10 mouse cellular contexts compared by ENCODE assay signal in the genomic region with DNA sequence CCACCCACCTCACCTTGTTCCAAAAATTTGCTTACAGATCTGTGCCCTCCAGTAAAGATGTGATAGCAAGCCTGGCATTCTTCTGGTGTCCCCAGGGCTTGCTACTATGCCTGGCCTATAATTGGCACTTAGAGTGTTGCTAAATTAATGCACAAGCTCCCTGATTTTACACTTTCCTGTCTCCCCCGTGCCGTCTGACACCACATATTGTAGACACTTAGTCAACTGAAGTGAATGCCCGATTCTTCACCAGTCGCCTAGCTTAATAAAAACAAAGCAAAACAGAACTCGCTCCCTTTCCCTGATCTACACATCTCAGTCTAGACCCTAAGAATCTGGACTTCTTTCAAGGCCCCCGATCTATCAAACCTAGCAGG. TPM values are rescaled to one million over a fixed set of nuclear protein-coding genes. Genes with fewer than 3 reads are reported as not detected.
DNase-seq lines count a peak whose midpoint lies in the region; ATAC-seq and TF ChIP-seq lines count a peak whose summit lies in the region.
"Had no signal": no experiment of that assay in that cellular context is flagged by ENCODE, and none has a peak within 500 bp of the region (broad histone marks: within the 10 kb centered on the region; RNA-seq: fewer than 3 reads in every experiment).

No protein-coding gene starts in this region.

- TF ChIP-seq CTCF in layer of hippocampus, adult 2 months (conservative IDR thresholded peaks at IDR 0.05), result no peak

- peak overlapping the region; percentile 47; the same call in 1 of the 2 replicates for H3K9ac ChIP-seq in embryonic facial prominence, embryonic 15.5 days
- peak overlapping the region; percentile 64 for H3K9ac ChIP-seq in intestine, embryonic 15.5 days
- H3K9ac ChIP-seq in neural tube, embryonic 12.5 days, result 0 out of 2 replicates have a peak overlapping the region, but pooled peaks have one; percentile 62

- no peaks in the 10 kb centered on the region for H3K36me3 ChIP-seq in embryonic facial prominence, embryonic 15.5 days
- no peaks in the 10 kb centered on the region for H3K36me3 ChIP-seq in intestine, embryonic 15.5 days
- H3K36me3 ChIP-seq in neural tube, embryonic 12.5 days, result no peaks in the 10 kb centered on the region

- H3K4me2 ChIP-seq in embryonic facial prominence, embryonic 15.5 days (replicated peaks), result peak overlapping the region; percentile 95
- H3K4me2 ChIP-seq in intestine, embryonic 15.5 days (replicated peaks), result peak overlapping the region; percentile 90
- peak overlapping the region; percentile 76 for H3K4me2 ChIP-seq in neural tube, embryonic 12.5 days (replicated peaks)

- peak overlapping the region; percentile 83 for H3K27ac ChIP-seq in layer of hippocampus, adult 2 months
- no peak overlapping the region for H3K27ac ChIP-seq in embryonic facial prominence, embryonic 15.5 days (replicated peaks)
- peak overlapping the region; percentile 81 for H3K27ac ChIP-seq in intestine, embryonic 15.5 days
- no peak overlapping the region for H3K27ac ChIP-seq in neural tube, embryonic 12.5 days

- H3K4me1 ChIP-seq in embryonic facial prominence, embryonic 15.5 days, result peaks cover 16% of the 10 kb centered on the region
- peaks cover 9% of the 10 kb centered on the region for H3K4me1 ChIP-seq in intestine, embryonic 15.5 days (replicated peaks)
- peaks cover 9% of the 10 kb centered on the region for H3K4me1 ChIP-seq in neural tube, embryonic 12.5 days

- DNase-seq in layer of hippocampus, adult 2 months (ENCODE audit: low spot score in 2 of 2), result peak in 1 of 2 experiments; percentile 41
- no peak for DNase-seq in layer of hippocampus, postnatal 36 days
- no peak for DNase-seq in thymus, postnatal 4 days
- DNase-seq in adrenal gland, postnatal 4 days (ENCODE audit: low spot score in 2 of 2), result no peak
- no peak for DNase-seq in cerebellum, postnatal 25 days

- H3K27me3 ChIP-seq in embryonic facial prominence, embryonic 15.5 days, result no peaks in the 10 kb centered on the region
- H3K27me3 ChIP-seq in intestine, embryonic 15.5 days (replicated peaks), result no peaks in the 10 kb centered on the region
- H3K27me3 ChIP-seq in neural tube, embryonic 12.5 days (replicated peaks), result peaks cover 3% of the 10 kb centered on the region; the same call in 1 of the 2 replicates

- ATAC-seq in embryonic facial prominence, embryonic 15.5 days (ENCODE audit: insufficient number of reproducible peaks, low FRiP score, low TSS enrichment, low read depth), result no peak
- no peak for ATAC-seq in intestine, embryonic 15.5 days
- no peak for ATAC-seq in neural tube, embryonic 12.5 days (ENCODE audit: low FRiP score, low read depth)

- 30% methylated on average over 6 of the region's 6 CpGs for WGBS in embryonic facial prominence, embryonic 15.5 days
- 32% methylated on average over 6 of the region's 6 CpGs for WGBS in intestine, embryonic 15.5 days
- WGBS in neural tube, embryonic 12.5 days, result 40% methylated on average over 6 of the region's 6 CpGs

- H3K9me3 ChIP-seq in embryonic facial prominence, embryonic 15.5 days (replicated peaks), result no peaks in the 10 kb centered on the region
- no peaks in the 10 kb centered on the region for H3K9me3 ChIP-seq in intestine, embryonic 15.5 days
- H3K9me3 ChIP-seq in neural tube, embryonic 12.5 days, result no peaks in the 10 kb centered on the region

- H3K4me3 ChIP-seq in layer of hippocampus, adult 2 months, result peak overlapping the region; percentile 72
- peak overlapping the region; percentile 69 for H3K4me3 ChIP-seq in embryonic facial prominence, embryonic 15.5 days (replicated peaks)
- H3K4me3 ChIP-seq in intestine, embryonic 15.5 days (replicated peaks), result peak overlapping the region; percentile 69
- H3K4me3 ChIP-seq in neural tube, embryonic 12.5 days, result peak overlapping the region; percentile 50

RNA-seq across cellular contexts. Expression of a gene that starts 0.4 kb away (rescaled TPM):
- 10 to 100 TPM; 70.5 to 76.2 TPM for total RNA-seq in layer of hippocampus, adult 2 months (2021)
- total RNA-seq in layer of hippocampus, postnatal 36 days (2021), result 100 to 1,000 TPM; 107 to 123 TPM
- 7.1 and 7.4 TPM in 2 replicates for polyA plus RNA-seq in embryonic facial prominence, embryonic 15.5 days (2015; fragmentation: Nextera tagmentation; extraction: Ambion mirVana)
- polyA plus RNA-seq in intestine, embryonic 15.5 days (2015; fragmentation: Nextera tagmentation; extraction: Ambion mirVana), result 15.2 and 15.4 TPM in 2 replicates
- 9.0 and 10.3 TPM in 2 replicates for polyA plus RNA-seq in neural tube, embryonic 12.5 days (2016; fragmentation: Nextera tagmentation; extraction: Ambion mirVana)
- 10 to 100 TPM; 15.3 to 19.9 TPM for total RNA-seq in adrenal gland, postnatal 4 days (2021)

RNA-seq across cellular contexts. Expression of a gene that starts 48.6 kb away (rescaled TPM):
- not detected for total RNA-seq in layer of hippocampus, adult 2 months (2021)
- total RNA-seq in layer of hippocampus, postnatal 36 days (2021), result not detected
- polyA plus RNA-seq in embryonic facial prominence, embryonic 15.5 days (2015; fragmentation: Nextera tagmentation; extraction: Ambion mirVana), result 0.26 and 1.0 TPM in 2 replicates
- 0.11 and 0.27 TPM in 2 replicates for polyA plus RNA-seq in intestine, embryonic 15.5 days (2015; fragmentation: Nextera tagmentation; extraction: Ambion mirVana)
- 0.08 and 0.13 TPM in 2 replicates for polyA plus RNA-seq in neural tube, embryonic 12.5 days (2016; fragmentation: Nextera tagmentation; extraction: Ambion mirVana)
- not detected for total RNA-seq in adrenal gland, postnatal 4 days (2021)
- total RNA-seq: left cerebral cortex, postnatal 25 days had no signal
- polyA plus RNA-seq: Patski had no signal

Comparison
In these comparisons a context has a peak if more than half of its experiments do, and no peak if none do; other contexts are left out.
1. H3K27ac ChIP-seq: peak in layer of hippocampus, adult 2 months (single experiment) and intestine, embryonic 15.5 days (single experiment); none in embryonic facial prominence, embryonic 15.5 days (single experiment) and neural tube, embryonic 12.5 days (single experiment).
2. Peak in every context shown above with its lines, with median percentiles within 50 percentile points of each other: H3K4me3 ChIP-seq, H3K4me2 ChIP-seq and H3K9ac ChIP-seq.